Mouse (Mus musculus): ENCODE measurements around the gene Ngdn. TPM values are rescaled to one million over a fixed set of nuclear protein-coding genes. Genes with fewer than 3 reads are reported as not detected.

The Ngdn gene
- polyA plus RNA-seq, 1 experiment from 2014 or later, result 69.6 TPM

GRCm38 (mm10) chr14:55063581-55064381 lies 48.5 kb downstream of the Ngdn start:
- H3K4me2 ChIP-seq (replicated peaks), result no peak overlapping the region
- no peak overlapping the region for H3K27ac ChIP-seq (replicated peaks)
- H3K9me3 ChIP-seq, result no peaks in the 10 kb centered on the region
- peaks cover 60% of the 10 kb centered on the region for H3K36me3 ChIP-seq
- peaks cover 32% of the 10 kb centered on the region for H3K4me1 ChIP-seq
- H3K4me3 ChIP-seq, result no peak overlapping the region
- H3K9ac ChIP-seq (replicated peaks), result no peak overlapping the region
- no peak for ATAC-seq (ENCODE audit: low FRiP score, low read depth)
- peaks cover 3% of the 10 kb centered on the region; the same call in 1 of the 2 replicates for H3K27me3 ChIP-seq
- WGBS, result 89% methylated on average over 22 of the region's 22 CpGs

- ATAC-seq (ENCODE audit: low FRiP score, low read depth), result no peak
- Histone ChIP-seq H3K27me3 (peaks cover 3% of the 10 kb centered on the region; the same call in 1 of the 2 replicates), H3K9ac (replicated peaks) (no peak overlapping the region), H3K9me3 (no peaks in the 10 kb centered on the region), H3K36me3 (peaks cover 70% of the 10 kb centered on the region), H3K4me1 (peaks cover 30% of the 10 kb centered on the region), H3K4me3 (no peak overlapping the region), H3K4me2 (replicated peaks) (no peak overlapping the region), H3K27ac (replicated peaks) (no peak overlapping the region)
- WGBS, result 85% methylated on average over 35 of the region's 35 CpGs
These were observed 49.5 kb downstream of the Ngdn start for GRCm38 (mm10) chr14:55064481-55065370.

GRCm38 (mm10) chr14:55065391-55065790 lies 50.1 kb downstream of the Ngdn start:
- peaks cover 3% of the 10 kb centered on the region; the same call in 1 of the 2 replicates for H3K27me3 ChIP-seq
- H3K4me3 ChIP-seq, result no peak overlapping the region
- H3K36me3 ChIP-seq, result peaks cover 76% of the 10 kb centered on the region

GRCm38 (mm10) chr14:55066042-55066441 lies 50.8 kb downstream of the Ngdn start:
- no peak overlapping the region for H3K4me2 ChIP-seq (replicated peaks)
- H3K27ac ChIP-seq (replicated peaks), result no peak overlapping the region
- H3K36me3 ChIP-seq, result peaks cover 80% of the 10 kb centered on the region
- H3K9me3 ChIP-seq, result no peaks in the 10 kb centered on the region
- WGBS, result 96% methylated on average over 8 of the region's 8 CpGs
- H3K4me1 ChIP-seq, result peaks cover 18% of the 10 kb centered on the region
- peaks cover 3% of the 10 kb centered on the region; the same call in 1 of the 2 replicates for H3K27me3 ChIP-seq
- H3K9ac ChIP-seq (replicated peaks), result no peak overlapping the region
- no peak for ATAC-seq (ENCODE audit: low FRiP score, low read depth)
- no peak overlapping the region for H3K4me3 ChIP-seq

More at GRCm38 (mm10) chr14:55065391-55065790, 50.1 kb downstream of the Ngdn start:
- 92% methylated on average over 13 of the region's 13 CpGs for WGBS
- Histone ChIP-seq H3K9me3 (no peaks in the 10 kb centered on the region), H3K4me2 (replicated peaks) (no peak overlapping the region), H3K9ac (replicated peaks) (no peak overlapping the region), H3K4me1 (peaks cover 25% of the 10 kb centered on the region), H3K27ac (replicated peaks) (no peak overlapping the region)
- no peak for ATAC-seq (ENCODE audit: low FRiP score, low read depth)

GRCm38 (mm10) chr14:55071756-55072155 lies 56.5 kb downstream of the Ngdn start:
- Histone ChIP-seq H3K27me3 (peaks cover 10% of the 10 kb centered on the region), H3K9me3 (no peaks in the 10 kb centered on the region), H3K27ac (replicated peaks) (no peak overlapping the region), H3K36me3 (peaks cover 76% of the 10 kb centered on the region), H3K4me2 (replicated peaks) (no peak overlapping the region), H3K4me3 (no peak overlapping the region), H3K9ac (replicated peaks) (no peak overlapping the region), H3K4me1 (peaks cover 16% of the 10 kb centered on the region)
- no peak for ATAC-seq (ENCODE audit: low FRiP score, low read depth)
- WGBS, result 36% methylated on average over 19 of the region's 19 CpGs

MicroRNA genes within 50 kb of the gene (microRNA counts, 519-probe panel; counts per million panel counts)
- microRNA mmu-miR-208b, result not detected

Small RNA genes lying within 50 kb of the gene (microRNA-seq; reads per million reads assigned to microRNA genes)
- 25.8 reads per million, percentile 36 among the genes with 10 or more reads in this experiment for gene Mir208b

Other genes with a start within 250 kb of the Ngdn start
- gene Slc7a8, start 233.5 kb upstream of the Ngdn start, polyA plus RNA-seq (2016; fragmentation: Nextera tagmentation; extraction: Ambion mirVana), result 2.9 and 3.3 TPM in 2 replicates
- not detected in 2 replicates for gene Rnf212b, start 201.3 kb upstream of the Ngdn start, polyA plus RNA-seq (2016; fragmentation: Nextera tagmentation; extraction: Ambion mirVana)
- 16.4 and 18.6 TPM in 2 replicates for gene Homez, start 144.5 kb upstream of the Ngdn start, polyA plus RNA-seq (2016; fragmentation: Nextera tagmentation; extraction: Ambion mirVana)
- 0.80 and 1.6 TPM in 2 replicates for gene Ppp1r3e, start 137.9 kb upstream of the Ngdn start, polyA plus RNA-seq (2016; fragmentation: Nextera tagmentation; extraction: Ambion mirVana)
- 2.7 and 3.7 TPM in 2 replicates for gene Bcl2l2, start 132.1 kb upstream of the Ngdn start, polyA plus RNA-seq (2016; fragmentation: Nextera tagmentation; extraction: Ambion mirVana)
- 0.22 TPM in 1 of 2 replicates, not detected in the other for gene Gm20521, start 132.0 kb upstream of the Ngdn start, polyA plus RNA-seq (2016; fragmentation: Nextera tagmentation; extraction: Ambion mirVana)
- 199 and 238 TPM in 2 replicates for gene Pabpn1, start 123.0 kb upstream of the Ngdn start, polyA plus RNA-seq (2016; fragmentation: Nextera tagmentation; extraction: Ambion mirVana)
- gene Slc22a17, start 102.3 kb upstream of the Ngdn start, polyA plus RNA-seq (2016; fragmentation: Nextera tagmentation; extraction: Ambion mirVana), result 110 and 125 TPM in 2 replicates
- gene Efs, start 89.3 kb upstream of the Ngdn start, polyA plus RNA-seq (2016; fragmentation: Nextera tagmentation; extraction: Ambion mirVana), result 36.0 and 38.6 TPM in 2 replicates
- gene Il25, start 82.8 kb upstream of the Ngdn start, polyA plus RNA-seq (2016; fragmentation: Nextera tagmentation; extraction: Ambion mirVana), result not detected in 2 replicates
- gene Cmtm5, start 79.2 kb upstream of the Ngdn start, polyA plus RNA-seq (2016; fragmentation: Nextera tagmentation; extraction: Ambion mirVana), result 1.2 and 2.2 TPM in 2 replicates
- 0.99 and 1.1 TPM in 2 replicates for gene Myh6, start 48.5 kb upstream of the Ngdn start, polyA plus RNA-seq (2016; fragmentation: Nextera tagmentation; extraction: Ambion mirVana)
- not detected in 2 replicates for gene Gm17428, start 38.5 kb upstream of the Ngdn start, polyA plus RNA-seq (2016; fragmentation: Nextera tagmentation; extraction: Ambion mirVana)
- 2.3 and 4.1 TPM in 2 replicates for gene Myh7, start 20.8 kb upstream of the Ngdn start, polyA plus RNA-seq (2016; fragmentation: Nextera tagmentation; extraction: Ambion mirVana)
- gene Zfhx2, start 76.9 kb downstream of the Ngdn start, polyA plus RNA-seq (2016; fragmentation: Nextera tagmentation; extraction: Ambion mirVana), result 26.2 and 30.2 TPM in 2 replicates
- gene Thtpa, start 79.3 kb downstream of the Ngdn start, polyA plus RNA-seq (2016; fragmentation: Nextera tagmentation; extraction: Ambion mirVana), result 26.6 and 27.3 TPM in 2 replicates
- gene Ap1g2, start 91.1 kb downstream of the Ngdn start, polyA plus RNA-seq (2016; fragmentation: Nextera tagmentation; extraction: Ambion mirVana), result 8.2 and 10.9 TPM in 2 replicates
- 7.2 and 9.9 TPM in 2 replicates for gene Jph4, start 101.5 kb downstream of the Ngdn start, polyA plus RNA-seq (2016; fragmentation: Nextera tagmentation; extraction: Ambion mirVana)
- gene Dhrs2, start 206.6 kb downstream of the Ngdn start, polyA plus RNA-seq (2016; fragmentation: Nextera tagmentation; extraction: Ambion mirVana), result 0.23 TPM in 1 of 2 replicates, not detected in the other